Mouse (Mus musculus): Measurements from ENCODE around the gene Usp7. TPM values are rescaled to one million over a fixed set of nuclear protein-coding genes. Genes with fewer than 3 reads are reported as not detected.

Usp7 gene
- total and polyA plus RNA-seq, 3 experiments, result 94.2 to 425 (median 101) TPM

DNA sequence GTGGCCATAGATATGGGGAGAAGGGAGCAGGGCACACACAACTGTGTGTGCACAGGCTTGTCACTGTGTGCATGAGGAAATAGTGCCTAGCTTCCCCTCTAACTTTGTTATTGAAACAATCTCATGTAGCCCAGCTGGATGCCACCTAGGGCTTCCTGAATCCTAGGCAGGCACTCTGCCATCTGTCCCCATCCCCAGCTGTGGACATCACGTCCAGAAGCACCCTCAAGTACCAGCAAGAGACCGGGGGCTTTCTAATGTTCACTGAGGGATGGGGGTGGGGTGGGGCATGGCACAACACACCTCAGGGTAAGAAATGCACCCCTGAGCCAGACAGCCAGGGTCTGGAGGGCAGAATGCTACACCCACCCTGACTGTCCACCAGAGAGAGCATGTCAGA lies 123.7 kb downstream of the Usp7 start:
- Histone ChIP-seq H3K9me3 (replicated peaks; ENCODE audit: insufficient read depth, low read length) (no peaks in the 10 kb centered on the region), H3K27me3 (ENCODE audit: control insufficient read depth in 1 of 2, insufficient read depth in 2 of 2, low read length in 2 of 2) (no peaks in the 10 kb centered on the region), H3K4me1 (ENCODE audit: control insufficient read depth in 1 of 2, insufficient read depth in 2 of 2, low read length in 2 of 2) (peaks cover 6 to 30% of the 10 kb centered on the region in 2 experiments), H3K27ac (ENCODE audit: control insufficient read depth, low read depth, low read length) (no peak overlapping the region), H3K4me3 (ENCODE audit: control insufficient read depth in 1 of 2, insufficient read depth in 1 of 2, low read depth in 2 of 2, low read length in 2 of 2) (no peak overlapping the region), H3K79me2 (ENCODE audit: control insufficient read depth, insufficient read depth, low read length, poor library complexity) (no peaks in the 10 kb centered on the region; the same call in none of the 2 replicates), H3K9ac (ENCODE audit: control insufficient read depth, low read depth, low read length, poor library complexity, severe bottlenecking) (no peak overlapping the region), H3K36me3 (ENCODE audit: control insufficient read depth in 1 of 2, insufficient read depth in 2 of 2, low read length in 2 of 2) (peaks cover 0 to 15% of the 10 kb centered on the region in 2 experiments; a peak in 2 of 4 replicates)
- TF ChIP-seq POLR2AphosphoS2 (IDR thresholded peaks at IDR 0.05; ENCODE audit: low read length), result no peak
- TF ChIP-seq MAFK (IDR thresholded peaks at IDR 0.05; ENCODE audit: borderline replicate concordance, low read depth, low read length), result no peak
- no peak for TF ChIP-seq CTCF (IDR thresholded peaks at IDR 0.05 in 2 of 3, conservative IDR thresholded peaks at IDR 0.05 in 1 of 3; ENCODE audit: control insufficient read depth in 1 of 3, insufficient read depth in 1 of 3, low read depth in 2 of 3, low read length in 3 of 3, poor library complexity in 1 of 3, severe bottlenecking in 1 of 3)
- no peak for TF ChIP-seq MAZ (IDR thresholded peaks at IDR 0.05; ENCODE audit: low read depth, low read length)
- no peak for TF ChIP-seq ZNF384 (IDR thresholded peaks at IDR 0.05; ENCODE audit: low read depth, low read length)
- no peak for TF ChIP-seq USF1 (IDR thresholded peaks at IDR 0.05; ENCODE audit: low read depth, low read length)
- DNase-seq (ENCODE audit: low read depth, low spot score), result no peak

DNA sequence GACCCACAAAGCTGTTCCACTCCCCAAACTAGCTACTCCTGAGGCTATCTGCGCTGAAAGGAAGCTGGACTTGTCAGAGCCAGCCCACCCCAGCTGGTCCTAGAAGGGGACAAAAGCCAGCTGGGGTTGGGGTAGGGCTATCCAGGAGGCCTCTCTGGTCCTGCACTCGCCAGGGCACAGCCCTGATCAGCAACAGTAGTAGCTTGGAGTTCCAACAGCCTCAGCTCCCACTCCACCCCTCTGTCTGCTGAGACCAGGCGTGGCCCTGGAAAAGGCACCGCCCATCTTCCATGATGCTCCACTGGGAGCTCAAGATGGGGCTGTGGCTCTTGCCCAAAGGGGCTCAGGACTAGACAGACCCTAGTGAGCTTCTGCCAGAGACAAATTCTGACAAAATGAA lies 124.3 kb downstream of the Usp7 start:
- no peak overlapping the region for H3K4me3 ChIP-seq (ENCODE audit: control insufficient read depth in 1 of 2, insufficient read depth in 1 of 2, low read depth in 2 of 2, low read length in 2 of 2)
- H3K4me1 ChIP-seq (ENCODE audit: control insufficient read depth in 1 of 2, insufficient read depth in 2 of 2, low read length in 2 of 2), result peaks cover 6 to 25% of the 10 kb centered on the region in 2 experiments
- H3K36me3 ChIP-seq (ENCODE audit: control insufficient read depth in 1 of 2, insufficient read depth in 2 of 2, low read length in 2 of 2), result peaks cover 0 to 10% of the 10 kb centered on the region in 2 experiments; a peak in 2 of 4 replicates
- no peaks in the 10 kb centered on the region; the same call in none of the 2 replicates for H3K79me2 ChIP-seq (ENCODE audit: control insufficient read depth, insufficient read depth, low read length, poor library complexity)
- TF ChIP-seq TAL1 (IDR thresholded peaks at IDR 0.05; ENCODE audit: low read length) (no peak), NELFE (IDR thresholded peaks at IDR 0.05; ENCODE audit: low read depth, low read length) (no peak), HCFC1 (IDR thresholded peaks at IDR 0.05; ENCODE audit: low read depth, low read length) (no peak), MAX (IDR thresholded peaks at IDR 0.05; ENCODE audit: low read length) (no peak), MAFK (IDR thresholded peaks at IDR 0.05; ENCODE audit: borderline replicate concordance, low read depth, low read length) (no peak), CHD2 (IDR thresholded peaks at IDR 0.05; ENCODE audit: low read length) (no peak), MXI1 (IDR thresholded peaks at IDR 0.05; ENCODE audit: low read depth, low read length) (no peak), UBTF (IDR thresholded peaks at IDR 0.05; ENCODE audit: borderline replicate concordance, insufficient read depth, low read depth, low read length) (no peak), ZC3H11A (IDR thresholded peaks at IDR 0.05; ENCODE audit: low read depth, low read length) (no peak), E2F4 (IDR thresholded peaks at IDR 0.05; ENCODE audit: borderline replicate concordance, low read depth, low read length) (no peak), USF1 (IDR thresholded peaks at IDR 0.05; ENCODE audit: low read depth, low read length) (no peak), USF2 (IDR thresholded peaks at IDR 0.05; ENCODE audit: borderline replicate concordance in 1 of 2, insufficient read depth in 1 of 2, low read depth in 1 of 2, low read length in 2 of 2) (no peak), EP300 (IDR thresholded peaks at IDR 0.05; ENCODE audit: low read depth in 1 of 2, low read length in 2 of 2) (no peak), GABPA (IDR thresholded peaks at IDR 0.05; ENCODE audit: low read depth, low read length) (no peak), POLR2AphosphoS2 (IDR thresholded peaks at IDR 0.05; ENCODE audit: low read length) (no peak), ZMIZ1 (IDR thresholded peaks at IDR 0.05; ENCODE audit: low read depth, low read length) (no peak), MYC (IDR thresholded peaks at IDR 0.05; ENCODE audit: low read depth, low read length) (no peak), GATA1 (IDR thresholded peaks at IDR 0.05; ENCODE audit: low read depth, low read length) (no peak), RAD21 (IDR thresholded peaks at IDR 0.05; ENCODE audit: low read depth, low read length) (no peak), NRF1 (IDR thresholded peaks at IDR 0.05; ENCODE audit: insufficient read depth, low read depth, low read length, poor library complexity, severe bottlenecking) (no peak)
- no peaks in the 10 kb centered on the region for H3K9me3 ChIP-seq (replicated peaks; ENCODE audit: insufficient read depth, low read length)
- no peak for DNase-seq (ENCODE audit: low read depth, low spot score)
- no peak overlapping the region for H3K27ac ChIP-seq (ENCODE audit: control insufficient read depth, low read depth, low read length)
- H3K27me3 ChIP-seq (ENCODE audit: control insufficient read depth in 1 of 2, insufficient read depth in 2 of 2, low read length in 2 of 2), result no peaks in the 10 kb centered on the region
- no peak overlapping the region for H3K9ac ChIP-seq (ENCODE audit: control insufficient read depth, low read depth, low read length, poor library complexity, severe bottlenecking)

Measured in MEL (cell line).